Mouse (Mus musculus) forebrain, postnatal 0 days (tissue): ENCODE data around the gene Frmpd4. TPM values are rescaled to one million over a fixed set of nuclear protein-coding genes. Genes with fewer than 3 reads are reported as not detected.

ENCODE experiments used
- ATAC-seq: fragments of 200-750 bp; cut with Nextera tagmentation; 2 replicates; pipeline ENCODE4 v1.8.0; 2017; ENCODE audit warnings: mild to moderate bottlenecking, moderate library complexity
- DNase-seq: peaks from one replicate; pipeline ENCODE4 v3.0.0-alpha.2; 2015
- H3K27ac ChIP-seq: fragments of 300-500 bp; sonication (generic); 2 replicates; pipeline ENCODE4 v1.5.1; 2014; ENCODE audit warnings: low read depth, mild to moderate bottlenecking, antibody characterized with exemption, low read length, moderate library complexity, mixed read lengths
- H3K27me3 ChIP-seq: fragments of 300-500 bp; sonication (generic); 2 replicates; pipeline ENCODE4 v1.6.1; 2014; ENCODE audit warnings: mild to moderate bottlenecking, low read length, mixed read lengths; ENCODE audit not compliant: insufficient read depth
- H3K36me3 ChIP-seq: fragments of 300-500 bp; sonication (generic); 2 replicates; pipeline ENCODE4 v1.6.1; 2014; ENCODE audit warnings: mild to moderate bottlenecking, moderate library complexity; ENCODE audit not compliant: insufficient read depth
- H3K4me1 ChIP-seq: fragments of 300-500 bp; sonication (generic); 2 replicates; pipeline ENCODE4 v1.6.1; 2014; ENCODE audit warnings: antibody characterized with exemption; ENCODE audit not compliant: insufficient read depth
- H3K4me2 ChIP-seq: fragments of 300-500 bp; sonication (generic); 2 replicates; pipeline ENCODE4 v1.6.1; 2014; ENCODE audit warnings: low read depth, mild to moderate bottlenecking, moderate library complexity
- H3K4me3 ChIP-seq: fragments of 300-500 bp; sonication (generic); 2 replicates; pipeline ENCODE4 v1.5.1; 2014; ENCODE audit warnings: low read depth, low read length, mixed read lengths
- H3K9ac ChIP-seq: fragments of 300-500 bp; sonication (generic); 2 replicates; pipeline ENCODE4 v1.6.1; 2014; ENCODE audit warnings: mild to moderate bottlenecking
- H3K9me3 ChIP-seq: fragments of 300-500 bp; sonication (generic); 2 replicates; pipeline ENCODE4 v1.6.1; 2016; ENCODE audit warnings: low read length
- CTCF ChIP-seq: sonication (generic); IDR thresholded peaks from 2 replicates; pipeline ENCODE4 v1.5.1; 2016; ENCODE audit warnings: antibody characterized with exemption, control low read depth, low read depth
- WGBS: fragments of 180-500 bp; shearing (Covaris S2); extraction: QIAGEN DNeasy Blood & Tissue Kit; methylation state at CpG from one replicate; pipeline ENCODE4 v1.1.7; 2014; 5-methylcytosine and 5-hydroxymethylcytosine counted together
- polyA plus RNA-seq: library from polyadenylated mRNA; unstranded; fragments of >200 nt; fragmentation: Nextera tagmentation; extraction: Ambion mirVana; gene quantifications from 2 replicates; pipeline ENCODE4 v1.2.1, GENCODE M21; 2015
- total RNA-seq: library from RNA; depleted of rRNA; stranded (reverse); fragments of >200 nt; gene quantifications from 2 replicates; pipeline ENCODE4 v1.2.3, GENCODE M21; 2014

Gene Frmpd4
- total and polyA plus RNA-seq, 2 experiments from 2014 or later: 2.5 to 10.3 TPM

GRCm38 (mm10) chrX:167654249-167654648 is 922.8 kb downstream of the Frmpd4 start:
- DNase-seq (no peak), ATAC-seq (no peak)
- H3K9ac ChIP-seq: no peak overlapping the region
- WGBS: 91% methylated on average over 8 of the region's 8 CpGs
- no peaks in the 10 kb centered on the region for H3K9me3 ChIP-seq
- H3K4me2 ChIP-seq: no peak overlapping the region
- H3K36me3 ChIP-seq: no peaks in the 10 kb centered on the region
- H3K4me1 ChIP-seq: no peaks in the 10 kb centered on the region
- no peaks in the 10 kb centered on the region for H3K27me3 ChIP-seq
- H3K27ac ChIP-seq: no peak overlapping the region
- H3K4me3 ChIP-seq: no peak overlapping the region
- TF ChIP-seq CTCF: no peak

GRCm38 (mm10) chrX:167597639-167598217 is 979.3 kb downstream of the Frmpd4 start:
- Histone ChIP-seq H3K4me1 (no peaks in the 10 kb centered on the region), H3K4me3 (no peak overlapping the region), H3K27ac (no peak overlapping the region), H3K4me2 (no peak overlapping the region), H3K9me3 (no peaks in the 10 kb centered on the region), H3K9ac (no peak overlapping the region), H3K27me3 (no peaks in the 10 kb centered on the region), H3K36me3 (no peaks in the 10 kb centered on the region)
- no peak for TF ChIP-seq CTCF
- DNase-seq (no peak), ATAC-seq (no peak)

- no peak overlapping the region for H3K4me2 ChIP-seq
- no peak overlapping the region for H3K4me3 ChIP-seq
- H3K27me3 ChIP-seq: no peaks in the 10 kb centered on the region
- no peak for DNase-seq
- no peak for ATAC-seq
- no peak overlapping the region for H3K9ac ChIP-seq
- no peak overlapping the region for H3K27ac ChIP-seq
- 85% methylated on average over 3 of the region's 3 CpGs for WGBS
- no peaks in the 10 kb centered on the region for H3K36me3 ChIP-seq
- no peaks in the 10 kb centered on the region for H3K9me3 ChIP-seq
- TF ChIP-seq CTCF: no peak
- no peaks in the 10 kb centered on the region for H3K4me1 ChIP-seq
Observed at GRCm38 (mm10) chrX:167552827-167553226, 1024.2 kb downstream of the Frmpd4 start.

GRCm38 (mm10) chrX:167523151-167523550 is 1053.9 kb downstream of the Frmpd4 start:
- ATAC-seq (no peak), DNase-seq (no peak)
- no peak for TF ChIP-seq CTCF
- 77% methylated on average over 3 of the region's 3 CpGs for WGBS
- Histone ChIP-seq H3K4me2 (no peak overlapping the region), H3K27me3 (no peaks in the 10 kb centered on the region), H3K9ac (no peak overlapping the region), H3K9me3 (no peaks in the 10 kb centered on the region), H3K27ac (no peak overlapping the region), H3K36me3 (no peaks in the 10 kb centered on the region), H3K4me3 (no peak overlapping the region), H3K4me1 (no peaks in the 10 kb centered on the region)

- Histone ChIP-seq H3K27me3 (no peaks in the 10 kb centered on the region), H3K9ac (no peak overlapping the region), H3K4me1 (no peaks in the 10 kb centered on the region), H3K9me3 (no peaks in the 10 kb centered on the region), H3K4me2 (no peak overlapping the region), H3K4me3 (no peak overlapping the region), H3K27ac (no peak overlapping the region), H3K36me3 (no peaks in the 10 kb centered on the region)
- 72% methylated on average over 4 of the region's 4 CpGs for WGBS
- no peak for DNase-seq
- TF ChIP-seq CTCF: no peak
- no peak for ATAC-seq
Observed at GRCm38 (mm10) chrX:167522528-167522927, 1054.5 kb downstream of the Frmpd4 start.

- TF ChIP-seq CTCF: no peak
- H3K9ac ChIP-seq: no peak overlapping the region
- no peaks in the 10 kb centered on the region for H3K27me3 ChIP-seq
- ATAC-seq (no peak), DNase-seq (no peak)
- H3K36me3 ChIP-seq: no peaks in the 10 kb centered on the region
- H3K27ac ChIP-seq: no peak overlapping the region
- H3K4me3 ChIP-seq: no peak overlapping the region
- H3K4me2 ChIP-seq: no peak overlapping the region
- 48% methylated on average over 2 of the region's 2 CpGs for WGBS
- no peaks in the 10 kb centered on the region for H3K9me3 ChIP-seq
- no peaks in the 10 kb centered on the region for H3K4me1 ChIP-seq
Observed at GRCm38 (mm10) chrX:167518440-167518839, 1058.6 kb downstream of the Frmpd4 start.

GRCm38 (mm10) chrX:167497780-167498179 is 1079.3 kb downstream of the Frmpd4 start:
- TF ChIP-seq CTCF: peak; percentile 81
- no peaks in the 10 kb centered on the region for H3K27me3 ChIP-seq
- no peaks in the 10 kb centered on the region for H3K36me3 ChIP-seq
- H3K4me2 ChIP-seq: no peak overlapping the region
- 38% methylated on average over 11 of the region's 11 CpGs for WGBS
- H3K9ac ChIP-seq: no peak overlapping the region
- no peaks in the 10 kb centered on the region for H3K9me3 ChIP-seq
- H3K27ac ChIP-seq: no peak overlapping the region
- no peaks in the 10 kb centered on the region for H3K4me1 ChIP-seq
- H3K4me3 ChIP-seq: no peak overlapping the region
- peak; percentile 87 for ATAC-seq
- DNase-seq: peak; percentile 80

- no peaks in the 10 kb centered on the region for H3K36me3 ChIP-seq
- H3K9me3 ChIP-seq: no peaks in the 10 kb centered on the region
- H3K4me2 ChIP-seq: no peak overlapping the region
- H3K4me1 ChIP-seq: no peaks in the 10 kb centered on the region
- H3K9ac ChIP-seq: no peak overlapping the region
- no peaks in the 10 kb centered on the region for H3K27me3 ChIP-seq
- WGBS: 91% methylated on average over 1 of the region's 1 CpGs
- no peak for TF ChIP-seq CTCF
- no peak for DNase-seq
- no peak overlapping the region for H3K27ac ChIP-seq
- H3K4me3 ChIP-seq: no peak overlapping the region
- no peak for ATAC-seq
Observed at GRCm38 (mm10) chrX:167492265-167492664, 1084.8 kb downstream of the Frmpd4 start.
